Mouse (Mus musculus): ENCODE data around the gene Peli1. TPM values are rescaled to one million over a fixed set of nuclear protein-coding genes. Genes with fewer than 3 reads are reported as not detected.

The Peli1 gene
- polyA plus RNA-seq, 1 experiment from 2014 or later: 41.5 TPM

DNA sequence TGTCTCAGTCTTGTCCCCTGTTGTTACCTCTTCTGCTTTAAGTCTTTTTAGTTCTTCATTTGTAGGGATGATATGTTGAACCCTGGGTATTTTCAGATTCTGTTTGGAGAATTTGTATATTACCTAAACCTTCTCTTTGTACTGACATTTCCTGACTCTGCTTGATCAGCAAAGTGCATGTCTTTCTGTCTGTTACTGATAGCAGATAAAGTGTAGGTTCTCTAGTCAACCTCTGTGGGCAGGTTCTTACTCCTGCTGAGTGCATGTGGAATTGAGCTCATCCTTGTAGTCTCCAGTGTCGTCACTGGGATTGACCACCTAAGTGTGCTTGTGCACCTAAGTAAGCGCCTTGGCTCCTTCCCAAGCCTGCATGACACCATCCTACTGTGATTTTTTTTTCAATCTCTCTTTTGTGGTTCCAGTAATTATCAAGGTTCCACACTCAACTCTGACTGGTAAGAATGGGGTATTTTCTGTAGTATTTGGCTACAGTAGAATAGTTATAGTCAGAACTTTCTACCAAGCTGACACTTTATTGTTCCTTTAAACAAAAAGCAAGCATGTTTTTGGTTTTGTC, 43.9 kb downstream of the Peli1 start:
- 81% methylated on average over 2 of the region's 2 CpGs for WGBS
- H3K9me3 ChIP-seq: no peaks in the 10 kb centered on the region
- no peak overlapping the region for H3K4me3 ChIP-seq
- 0 out of 2 replicates have a peak, but pooled peaks cover 10% of the 10 kb centered on the region for H3K4me1 ChIP-seq
- H3K27ac ChIP-seq: no peak overlapping the region
- DNase-seq (ENCODE audit: low spot score): no peak
- H3K36me3 ChIP-seq: peaks cover 28% of the 10 kb centered on the region
- no peaks in the 10 kb centered on the region for H3K27me3 ChIP-seq (ENCODE audit: insufficient read depth, poor library complexity, severe bottlenecking)

DNA sequence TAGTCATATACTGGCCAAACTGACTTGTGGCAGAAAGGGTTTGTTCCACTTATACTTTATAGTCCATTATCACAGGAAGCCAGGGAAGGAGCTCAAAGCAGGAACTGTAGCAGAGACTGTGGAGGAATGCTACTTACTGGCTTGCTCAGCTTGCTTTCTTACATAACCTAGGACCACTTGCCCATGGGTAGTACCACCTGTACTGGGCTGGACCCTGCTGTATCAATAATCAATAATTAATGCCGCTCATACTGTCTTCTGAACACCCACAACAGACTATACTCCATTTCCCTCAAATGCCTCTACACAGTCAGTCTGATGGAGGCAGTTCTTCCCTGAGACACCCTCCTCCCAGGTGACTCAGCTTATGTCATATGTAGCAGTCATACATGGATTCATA, 48.4 kb downstream of the Peli1 start:
- H3K9me3 ChIP-seq: no peaks in the 10 kb centered on the region
- no peak overlapping the region for H3K27ac ChIP-seq
- H3K4me3 ChIP-seq: no peak overlapping the region
- no peaks in the 10 kb centered on the region for H3K27me3 ChIP-seq (ENCODE audit: insufficient read depth, poor library complexity, severe bottlenecking)
- peaks cover 55% of the 10 kb centered on the region for H3K36me3 ChIP-seq
- DNase-seq (ENCODE audit: low spot score): no peak
- H3K4me1 ChIP-seq: 0 out of 2 replicates have a peak, but pooled peaks cover 6% of the 10 kb centered on the region
- WGBS: 90% methylated on average over 1 of the region's 1 CpGs

DNA sequence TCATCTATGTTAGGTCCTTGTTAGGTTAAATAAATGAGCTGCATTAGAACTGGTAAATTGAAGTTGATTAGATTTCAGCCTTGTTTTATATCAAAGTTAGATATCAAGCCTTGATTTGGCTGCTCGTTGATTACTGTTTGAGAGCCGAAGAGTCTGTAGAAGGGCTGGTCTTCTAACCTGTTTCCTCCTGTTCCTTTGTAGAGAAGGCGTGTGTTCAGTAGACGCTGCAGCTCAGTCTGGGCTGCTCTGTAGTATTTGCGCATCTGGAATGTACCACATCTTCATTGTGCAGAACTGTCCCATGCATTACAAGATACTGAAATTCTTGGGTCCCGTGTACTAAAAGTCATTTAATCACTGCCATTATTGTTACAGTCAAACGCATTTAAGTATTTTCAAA, 50.2 kb downstream of the Peli1 start:
- WGBS: 91% methylated on average over 7 of the region's 7 CpGs
- H3K27me3 ChIP-seq (ENCODE audit: insufficient read depth, poor library complexity, severe bottlenecking): no peaks in the 10 kb centered on the region
- no peaks in the 10 kb centered on the region for H3K9me3 ChIP-seq
- no peaks in the 10 kb centered on the region for H3K4me1 ChIP-seq
- H3K36me3 ChIP-seq: peaks cover 54% of the 10 kb centered on the region
- no peak for DNase-seq (ENCODE audit: low spot score)
- H3K27ac ChIP-seq: no peak overlapping the region
- H3K4me3 ChIP-seq: no peak overlapping the region

DNA sequence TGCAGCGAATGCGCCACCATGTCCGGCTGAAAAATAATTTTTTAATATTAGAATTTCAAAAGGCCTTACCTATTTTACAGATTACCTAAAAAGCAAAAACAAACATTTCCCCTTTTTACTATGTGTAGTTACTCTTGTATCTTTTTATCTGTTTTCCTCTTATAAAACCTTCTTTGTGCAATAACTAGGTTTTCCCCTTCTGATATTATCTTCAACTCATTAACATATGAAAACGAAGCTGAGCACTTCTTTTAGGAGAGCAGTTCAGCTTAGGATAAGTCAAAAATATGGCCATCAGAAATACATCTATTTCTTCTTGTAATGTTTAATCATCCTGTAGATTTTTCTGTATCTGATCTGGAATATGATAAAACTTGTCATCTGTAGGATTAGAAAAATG, 50.7 kb downstream of the Peli1 start:
- Histone ChIP-seq H3K4me1 (no peaks in the 10 kb centered on the region), H3K27ac (no peak overlapping the region), H3K4me3 (no peak overlapping the region), H3K27me3 (ENCODE audit: insufficient read depth, poor library complexity, severe bottlenecking) (no peaks in the 10 kb centered on the region), H3K9me3 (no peaks in the 10 kb centered on the region), H3K36me3 (peaks cover 56% of the 10 kb centered on the region)
- WGBS: 93% methylated on average over 4 of the region's 4 CpGs
- no peak for DNase-seq (ENCODE audit: low spot score)

DNA sequence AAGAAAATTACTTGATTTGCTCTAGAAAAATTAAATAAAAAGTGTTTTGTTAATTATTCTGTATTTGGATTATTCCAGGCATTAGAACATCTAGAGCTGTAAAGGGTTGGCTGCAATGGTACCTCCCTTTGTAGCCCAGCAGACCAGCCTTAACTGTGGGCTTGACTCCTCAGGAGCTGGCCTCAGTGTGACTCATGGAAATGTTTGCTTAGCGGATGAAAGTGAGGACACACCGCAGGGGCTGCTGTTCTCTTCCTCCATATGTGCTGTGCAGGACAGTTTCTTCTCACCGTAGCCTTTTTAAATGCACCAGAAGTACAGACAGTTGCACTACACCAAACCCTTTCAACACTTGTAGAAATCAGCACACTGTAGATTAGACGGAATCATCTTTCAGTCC, 58.4 kb downstream of the Peli1 start:
- 70% methylated on average over 4 of the region's 4 CpGs for WGBS
- no peaks in the 10 kb centered on the region for H3K9me3 ChIP-seq
- H3K27me3 ChIP-seq (ENCODE audit: insufficient read depth, poor library complexity, severe bottlenecking): no peaks in the 10 kb centered on the region
- no peaks in the 10 kb centered on the region for H3K4me1 ChIP-seq
- H3K4me3 ChIP-seq: no peak overlapping the region
- peaks cover 59% of the 10 kb centered on the region for H3K36me3 ChIP-seq
- H3K27ac ChIP-seq: no peak overlapping the region
- no peak for DNase-seq (ENCODE audit: low spot score)

DNA sequence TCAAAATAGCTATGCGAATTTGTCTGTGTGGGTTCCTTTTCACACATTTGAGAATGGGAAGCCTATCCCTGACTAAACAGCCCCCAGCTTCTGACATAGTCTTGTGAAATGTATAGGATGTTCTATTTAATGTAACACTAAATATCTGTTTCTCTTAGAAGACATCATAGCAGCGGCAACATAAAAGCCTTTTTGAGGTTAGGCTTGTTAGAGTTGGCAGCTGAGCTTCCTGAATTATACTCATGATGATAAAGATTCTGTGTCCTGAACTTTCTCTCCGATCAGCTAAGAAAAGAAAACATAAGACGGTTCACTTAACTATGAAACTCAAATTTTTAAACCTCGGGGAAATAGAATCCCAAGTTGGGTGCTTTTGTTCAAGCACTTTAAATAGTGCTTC, 59.2 kb downstream of the Peli1 start:
- Histone ChIP-seq H3K9me3 (no peaks in the 10 kb centered on the region), H3K4me1 (no peaks in the 10 kb centered on the region), H3K4me3 (no peak overlapping the region), H3K27me3 (ENCODE audit: insufficient read depth, poor library complexity, severe bottlenecking) (no peaks in the 10 kb centered on the region), H3K27ac (no peak overlapping the region), H3K36me3 (peaks cover 64% of the 10 kb centered on the region)
- no peak for DNase-seq (ENCODE audit: low spot score)
- 93% methylated on average over 5 of the region's 5 CpGs for WGBS

DNA sequence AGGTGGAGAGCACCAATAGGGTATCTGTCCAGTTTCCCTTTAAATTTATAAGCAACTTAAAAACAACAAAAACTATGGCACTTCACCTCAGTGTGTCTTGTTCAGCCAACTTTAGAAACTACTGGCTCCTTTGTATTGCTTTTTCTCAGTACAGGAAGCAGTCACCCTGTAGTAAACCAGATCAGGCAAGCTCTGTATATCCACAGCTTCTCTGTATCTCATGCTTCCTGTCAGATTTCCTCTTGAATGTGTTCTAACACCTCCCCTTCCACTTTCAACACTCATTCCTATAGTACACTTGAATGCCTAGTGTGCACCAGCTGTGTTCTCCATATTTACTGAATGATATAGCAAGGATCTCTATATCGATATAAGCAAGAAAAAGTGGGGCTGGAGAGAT, 60.6 kb downstream of the Peli1 start:
- no peak for DNase-seq (ENCODE audit: low spot score)
- no peak overlapping the region for H3K27ac ChIP-seq
- no peak overlapping the region for H3K4me3 ChIP-seq
- no peaks in the 10 kb centered on the region for H3K4me1 ChIP-seq
- no peaks in the 10 kb centered on the region for H3K27me3 ChIP-seq (ENCODE audit: insufficient read depth, poor library complexity, severe bottlenecking)
- peaks cover 56% of the 10 kb centered on the region for H3K36me3 ChIP-seq
- H3K9me3 ChIP-seq: no peaks in the 10 kb centered on the region
- 95% methylated on average over 1 of the region's 1 CpGs for WGBS

DNA sequence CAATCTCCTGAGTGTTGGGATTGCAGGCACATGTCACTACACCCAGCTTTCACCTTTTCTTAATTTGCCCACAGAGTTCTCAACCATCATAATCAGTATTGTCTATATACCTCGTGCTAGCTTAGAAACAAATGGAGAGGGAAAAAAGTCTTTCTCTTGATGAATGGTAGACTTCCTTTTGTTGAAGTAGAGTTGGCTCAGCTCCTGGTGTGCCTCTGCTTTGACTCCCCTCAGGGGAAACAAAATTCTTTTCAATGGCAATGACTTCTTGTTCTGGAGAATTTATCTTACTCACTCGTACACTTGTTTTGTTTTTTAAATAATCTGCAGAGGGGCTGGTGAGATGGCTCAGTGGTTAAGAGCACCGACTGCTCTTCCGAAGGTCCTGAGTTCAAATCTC, 62.0 kb downstream of the Peli1 start:
- no peaks in the 10 kb centered on the region for H3K9me3 ChIP-seq
- peaks cover 43% of the 10 kb centered on the region for H3K36me3 ChIP-seq
- H3K4me3 ChIP-seq: no peak overlapping the region
- WGBS: 88% methylated on average over 4 of the region's 4 CpGs
- H3K27ac ChIP-seq: no peak overlapping the region
- H3K4me1 ChIP-seq: 0 out of 2 replicates have a peak, but pooled peaks cover 2% of the 10 kb centered on the region
- DNase-seq (ENCODE audit: low spot score): no peak
- no peaks in the 10 kb centered on the region for H3K27me3 ChIP-seq (ENCODE audit: insufficient read depth, poor library complexity, severe bottlenecking)

DNA sequence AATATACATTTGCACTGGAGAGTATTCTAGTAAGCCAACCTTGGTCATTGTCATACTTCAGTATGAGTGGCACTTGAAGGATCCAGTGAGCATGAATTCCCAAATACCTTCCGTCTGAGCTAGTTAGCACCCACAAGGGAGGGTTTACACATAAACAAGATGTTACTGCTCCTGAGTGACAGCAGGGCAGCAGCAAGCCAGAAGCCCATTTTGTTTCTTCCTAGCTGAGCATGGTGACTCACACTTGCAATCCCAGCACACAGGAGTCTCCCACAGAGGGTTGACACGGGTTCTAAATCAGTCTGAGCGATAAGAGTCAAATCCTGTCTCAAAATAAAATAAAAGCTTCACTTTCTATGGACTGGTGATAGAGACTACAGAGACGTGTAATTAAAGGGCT, 66.5 kb downstream of the Peli1 start:
- Histone ChIP-seq H3K4me1 (peaks cover 12% of the 10 kb centered on the region; the same call in 1 of the 2 replicates), H3K9me3 (no peaks in the 10 kb centered on the region), H3K27ac (no peak overlapping the region), H3K4me3 (no peak overlapping the region), H3K27me3 (ENCODE audit: insufficient read depth, poor library complexity, severe bottlenecking) (no peaks in the 10 kb centered on the region), H3K36me3 (peaks cover 20% of the 10 kb centered on the region; the same call in 1 of the 2 replicates)
- 47% methylated on average over 4 of the region's 4 CpGs for WGBS
- DNase-seq (ENCODE audit: low spot score): no peak

DNA sequence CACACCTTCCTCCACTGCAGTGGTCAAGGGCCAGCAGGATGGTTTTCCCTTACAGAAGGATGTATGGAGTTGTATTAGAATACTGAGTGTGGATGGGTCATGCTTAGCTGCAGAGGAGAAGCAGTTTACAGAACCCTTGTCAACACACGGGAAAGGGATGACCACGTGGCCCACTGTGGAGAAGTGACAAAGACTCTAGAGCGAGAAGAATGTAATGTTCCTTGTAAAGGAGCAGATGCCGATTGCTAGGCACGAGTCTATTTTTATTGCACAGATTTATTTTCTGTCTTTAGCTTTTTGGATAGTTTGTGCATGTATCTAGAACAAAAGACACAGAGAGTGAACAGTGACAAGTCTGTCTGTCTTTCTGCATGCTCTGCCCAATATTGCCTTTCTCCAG, 71.0 kb downstream of the Peli1 start:
- H3K4me3 ChIP-seq: no peak overlapping the region
- H3K36me3 ChIP-seq: no peaks in the 10 kb centered on the region
- no peaks in the 10 kb centered on the region for H3K9me3 ChIP-seq
- peaks cover 22% of the 10 kb centered on the region; the same call in 1 of the 2 replicates for H3K4me1 ChIP-seq
- H3K27ac ChIP-seq: no peak overlapping the region
- H3K27me3 ChIP-seq (ENCODE audit: insufficient read depth, poor library complexity, severe bottlenecking): no peaks in the 10 kb centered on the region
- WGBS: 79% methylated on average over 5 of the region's 5 CpGs
- no peak for DNase-seq (ENCODE audit: low spot score)

DNA sequence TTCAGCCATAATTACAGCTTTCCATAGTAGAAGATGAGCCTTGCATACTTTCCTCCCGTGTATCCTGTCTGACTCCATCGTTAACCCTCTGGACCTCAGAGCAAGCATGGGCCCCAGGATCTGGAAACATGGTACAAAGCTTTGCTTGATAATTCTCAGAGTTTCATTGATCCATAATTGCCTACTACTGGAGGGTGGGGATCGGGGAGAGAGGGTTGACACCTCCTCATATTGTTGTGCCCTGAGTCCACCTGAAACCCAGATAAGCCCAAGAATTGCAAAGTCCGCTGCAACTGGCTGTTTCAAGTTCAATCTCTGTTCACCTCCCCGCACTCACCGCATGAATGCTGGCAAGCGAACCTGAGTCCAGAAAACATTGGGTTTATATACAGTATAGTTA, 72.1 kb downstream of the Peli1 start:
- Histone ChIP-seq H3K4me3 (no peak overlapping the region), H3K27me3 (ENCODE audit: insufficient read depth, poor library complexity, severe bottlenecking) (no peaks in the 10 kb centered on the region), H3K9me3 (no peaks in the 10 kb centered on the region), H3K27ac (no peak overlapping the region), H3K4me1 (peaks cover 20% of the 10 kb centered on the region; the same call in 1 of the 2 replicates), H3K36me3 (no peaks in the 10 kb centered on the region)
- WGBS: 58% methylated on average over 7 of the region's 7 CpGs
- no peak for DNase-seq (ENCODE audit: low spot score)

DNA sequence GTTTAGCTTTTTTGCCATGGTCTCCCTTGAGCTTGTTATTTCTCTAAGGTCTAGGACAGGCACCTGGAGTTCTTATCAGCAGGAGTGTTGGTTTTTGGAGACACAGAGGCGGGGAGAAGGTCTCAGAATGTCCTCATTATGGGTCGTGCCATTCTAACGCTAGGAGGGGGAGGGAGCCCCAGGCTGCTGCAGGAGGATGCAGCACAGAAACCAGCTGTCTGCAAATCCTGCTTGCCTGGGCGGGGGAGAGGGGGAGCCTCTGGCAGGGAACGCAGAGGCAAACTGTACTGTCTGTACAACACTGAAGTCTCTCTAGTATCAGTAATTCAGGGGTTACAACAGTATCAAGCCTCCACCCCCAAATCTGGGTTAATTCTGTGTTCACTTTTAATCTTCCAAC, 72.6 kb downstream of the Peli1 start:
- DNase-seq (ENCODE audit: low spot score): no peak

DNA sequence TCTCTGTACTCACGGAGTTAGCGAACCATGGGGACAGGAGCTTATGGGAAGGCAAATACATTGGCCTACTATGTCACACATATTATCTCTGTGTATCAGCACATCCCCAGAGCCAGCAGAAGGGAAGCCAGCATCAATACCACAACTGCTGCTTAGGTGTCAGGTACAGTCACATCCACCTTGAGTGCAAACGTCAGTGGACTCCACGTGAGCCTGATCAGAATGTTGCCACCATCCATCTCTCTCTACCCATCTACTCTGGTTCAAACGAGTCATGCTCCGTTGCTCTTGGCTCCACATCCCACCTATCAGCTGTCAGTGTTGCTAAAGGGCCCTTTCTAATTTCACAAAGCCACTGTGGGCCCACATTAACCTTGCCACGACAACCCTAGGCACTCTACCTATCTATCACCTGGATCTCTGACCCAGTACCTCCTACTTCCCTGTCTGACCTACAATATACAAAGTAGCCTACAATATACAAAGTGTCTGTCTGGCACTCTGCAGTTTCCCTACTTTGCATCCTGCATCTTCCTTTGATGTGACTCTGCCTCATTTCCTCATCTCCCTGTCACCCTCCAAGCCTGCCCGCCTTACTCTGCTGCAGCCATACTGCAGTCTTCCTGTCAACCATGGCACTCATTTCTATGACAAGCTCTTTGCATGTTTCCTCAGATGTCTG, 73.4 kb downstream of the Peli1 start:
- DNase-seq (ENCODE audit: low spot score): no peak

More for the DNA sequence above, 72.6 kb downstream of the Peli1 start:
- Histone ChIP-seq H3K4me3 (no peak overlapping the region), H3K27me3 (ENCODE audit: insufficient read depth, poor library complexity, severe bottlenecking) (no peaks in the 10 kb centered on the region), H3K4me1 (peaks cover 14% of the 10 kb centered on the region; the same call in 1 of the 2 replicates), H3K36me3 (no peaks in the 10 kb centered on the region), H3K9me3 (no peaks in the 10 kb centered on the region), H3K27ac (no peak overlapping the region)
- 5% methylated on average over 5 of the region's 5 CpGs for WGBS

More for the DNA sequence above, 73.4 kb downstream of the Peli1 start:
- no peaks in the 10 kb centered on the region for H3K9me3 ChIP-seq
- no peaks in the 10 kb centered on the region for H3K36me3 ChIP-seq
- peaks cover 11% of the 10 kb centered on the region; the same call in 1 of the 2 replicates for H3K4me1 ChIP-seq
- no peaks in the 10 kb centered on the region for H3K27me3 ChIP-seq (ENCODE audit: insufficient read depth, poor library complexity, severe bottlenecking)
- 54% methylated on average over 8 of the region's 8 CpGs for WGBS
- no peak overlapping the region for H3K4me3 ChIP-seq
- no peak overlapping the region for H3K27ac ChIP-seq
